Mouse (Mus musculus) adrenal gland, postnatal 4 days (tissue): Measurements from ENCODE around the gene Npas3. TPM values are rescaled to one million over a fixed set of nuclear protein-coding genes. Genes with fewer than 3 reads are reported as not detected.

Experiments used
- DNase-seq, 2 experiments: peaks; one replicate each; pipeline ENCODE4 v3.0.0; 2021 to 2022; ENCODE audit warnings: low spot score in 2 of 2, mixed read lengths in 2 of 2
- total RNA-seq, 2 experiments: library from RNA; stranded (reverse); gene quantifications; 2 replicates each; pipeline ENCODE4 v1.2.3; 2021

The Npas3 gene
- total RNA-seq, 2 experiments from 2014 or later = 3.4 to 5.0 TPM

GRCm38 (mm10) chr12:53294011-53294410, 45.5 kb downstream of the Npas3 start:
- DNase-seq = no peak

- DNase-seq = no peak
Observed at GRCm38 (mm10) chr12:53295747-53296146, 47.3 kb downstream of the Npas3 start.

DNA sequence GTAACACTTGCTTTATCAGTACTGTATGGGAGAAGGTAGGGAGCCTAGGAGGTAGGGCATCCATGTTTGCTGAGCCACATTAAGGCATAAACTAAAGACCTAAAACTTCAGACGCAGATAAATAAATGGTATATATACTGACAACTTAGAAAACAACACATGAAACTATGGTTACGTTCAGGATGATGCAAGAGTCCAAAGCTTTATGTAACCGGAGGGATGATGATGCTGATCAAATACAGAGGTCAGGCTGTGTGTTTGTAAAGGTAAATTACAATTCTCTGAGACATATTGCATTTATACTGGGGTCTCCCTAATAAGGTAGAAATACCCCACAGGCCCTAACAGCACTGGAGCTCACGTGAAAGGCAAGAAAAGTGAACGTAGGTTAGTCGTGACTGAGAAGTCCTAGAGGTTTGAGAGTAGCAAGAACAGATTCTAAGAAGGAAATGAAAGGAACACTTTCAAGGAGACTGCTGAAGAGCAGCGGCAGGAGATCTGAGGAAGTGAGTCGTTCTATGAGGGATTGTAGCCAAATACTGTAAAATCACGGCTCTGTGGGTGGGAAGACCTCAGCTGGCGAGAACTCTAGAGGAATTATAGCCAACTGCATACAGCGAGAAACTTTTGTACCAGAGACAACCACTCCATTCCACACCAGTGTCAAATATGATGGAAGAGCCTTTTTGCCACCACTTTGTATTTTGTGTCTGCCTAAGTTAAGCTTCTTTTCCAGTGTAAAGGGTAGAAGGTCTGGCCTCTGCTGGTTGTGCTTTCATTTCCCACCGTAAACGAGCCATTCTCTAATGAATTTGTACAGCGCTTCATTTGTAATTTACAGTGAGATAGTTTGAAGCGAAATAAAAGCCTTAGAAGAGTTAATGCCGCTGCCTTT, 49.7 kb downstream of the Npas3 start:
- DNase-seq = no peak

DNA sequence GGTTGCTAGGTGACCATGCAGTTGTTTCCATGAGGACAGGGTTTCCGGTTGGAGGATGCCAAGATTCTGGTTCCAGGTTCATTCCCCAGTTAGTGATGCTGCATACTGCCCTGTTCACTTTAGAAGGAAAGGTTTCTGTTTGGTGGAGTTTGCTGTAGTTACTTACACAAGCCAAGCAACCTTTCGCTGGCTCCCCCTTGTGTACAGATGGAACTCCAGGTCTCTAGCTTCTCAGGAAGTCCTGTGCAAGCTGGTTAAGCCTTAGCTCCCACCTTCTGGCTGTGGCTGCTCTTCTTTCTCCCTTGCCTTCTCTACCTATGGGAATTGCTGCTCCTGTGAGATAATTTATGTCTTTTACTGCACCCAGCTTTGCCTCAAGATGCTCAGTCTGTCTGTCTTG, 52.5 kb downstream of the Npas3 start:
- DNase-seq = no peak

- DNase-seq = no peak
Observed at GRCm38 (mm10) chr12:53302129-53302528, 53.7 kb downstream of the Npas3 start.

DNA sequence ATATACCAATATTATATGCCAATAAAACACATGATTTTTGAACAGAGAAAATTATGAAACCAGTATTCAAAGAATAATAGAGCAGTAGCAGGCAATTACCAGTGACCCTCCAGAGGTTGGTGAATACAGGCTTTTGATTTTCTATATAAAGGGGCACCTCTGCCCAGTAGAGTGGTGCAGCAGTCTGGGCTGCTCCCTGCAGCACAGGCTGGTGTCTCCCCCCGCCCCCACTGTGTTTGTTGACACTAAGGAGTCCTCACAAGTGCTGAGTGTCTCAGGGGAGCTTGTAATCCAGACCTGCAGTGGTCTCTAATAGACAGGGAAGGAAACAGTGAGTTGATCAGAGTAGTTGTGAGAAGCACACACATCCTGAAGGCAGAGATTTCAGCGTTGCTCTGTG, 68.2 kb downstream of the Npas3 start:
- DNase-seq = no peak

DNA sequence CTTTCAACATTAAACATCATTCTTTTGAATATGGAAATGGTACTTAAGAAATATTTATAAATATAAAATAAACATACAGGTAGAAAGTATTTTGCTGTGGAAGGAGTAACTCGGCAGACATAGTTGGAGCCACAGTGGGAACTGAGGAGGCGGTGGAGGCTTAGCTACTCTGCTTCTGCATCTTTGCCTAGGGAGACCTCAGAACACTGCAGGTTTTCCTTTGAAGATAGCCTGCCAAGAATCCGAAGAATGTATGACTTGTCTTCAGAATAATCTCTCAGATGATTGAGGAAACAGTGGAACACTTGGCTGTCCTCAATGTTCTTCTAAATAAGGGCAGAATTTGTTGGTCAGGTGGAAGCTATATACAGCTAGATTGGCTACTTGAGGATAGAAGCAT, 69.3 kb downstream of the Npas3 start:
- no peak for DNase-seq

DNA sequence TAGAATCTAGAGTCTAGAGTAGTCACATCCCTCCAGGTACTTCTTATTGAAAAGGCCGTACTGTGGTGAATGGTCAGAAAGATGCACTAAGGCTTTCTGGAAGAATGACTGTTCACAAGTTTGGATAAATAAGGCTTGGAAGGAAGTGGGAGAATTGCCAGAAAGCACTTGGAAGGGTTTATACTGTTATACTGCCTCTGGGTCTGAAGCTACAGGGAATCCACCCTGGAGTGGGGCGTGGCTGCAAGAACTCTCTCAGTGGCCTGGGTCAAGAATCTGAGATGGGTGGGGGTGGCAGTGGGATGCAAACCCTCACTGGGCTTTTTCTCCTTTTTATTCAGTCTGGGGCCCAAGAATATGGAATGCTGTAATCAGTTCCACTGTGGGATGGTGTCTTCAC, 72.0 kb downstream of the Npas3 start:
- no peak for DNase-seq

DNA sequence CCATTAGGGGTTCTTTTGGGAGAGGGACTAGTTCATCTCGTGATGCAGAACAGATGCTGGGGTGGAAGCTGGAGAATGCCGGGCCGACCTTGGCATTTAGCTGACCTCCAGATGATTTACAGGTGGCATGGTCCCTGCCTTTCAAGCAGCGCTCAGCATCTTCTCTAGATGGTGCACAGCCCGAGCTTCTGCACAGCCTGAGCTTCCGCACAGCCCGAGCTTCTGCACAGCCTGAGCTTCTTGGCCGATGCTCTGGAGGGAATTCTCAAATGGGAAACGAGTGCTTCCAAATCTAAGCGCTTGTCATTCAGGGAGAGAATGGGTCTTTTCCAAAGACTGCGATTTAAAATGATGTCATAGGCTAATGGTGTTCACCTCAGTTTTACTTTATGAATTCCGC, 72.5 kb downstream of the Npas3 start:
- DNase-seq = no peak

DNA sequence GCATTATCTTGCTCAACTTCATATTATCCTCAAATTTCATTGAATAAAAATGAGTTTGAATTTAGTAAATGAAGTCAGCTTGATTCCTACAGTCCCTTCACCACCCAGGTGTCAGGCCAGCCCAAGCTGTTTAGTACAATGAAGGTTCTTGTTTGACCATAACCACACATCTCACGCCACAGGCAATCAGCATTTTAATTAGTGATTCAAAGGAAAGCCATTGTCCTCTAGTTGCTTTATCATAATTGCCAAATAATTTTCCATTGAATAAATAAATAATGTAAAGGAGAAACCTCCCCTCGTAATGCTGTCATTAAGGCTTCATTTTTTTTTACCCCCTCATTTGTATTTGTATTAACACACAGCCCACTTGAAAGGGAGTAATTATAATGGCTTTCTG, 73.5 kb downstream of the Npas3 start:
- DNase-seq = no peak

DNA sequence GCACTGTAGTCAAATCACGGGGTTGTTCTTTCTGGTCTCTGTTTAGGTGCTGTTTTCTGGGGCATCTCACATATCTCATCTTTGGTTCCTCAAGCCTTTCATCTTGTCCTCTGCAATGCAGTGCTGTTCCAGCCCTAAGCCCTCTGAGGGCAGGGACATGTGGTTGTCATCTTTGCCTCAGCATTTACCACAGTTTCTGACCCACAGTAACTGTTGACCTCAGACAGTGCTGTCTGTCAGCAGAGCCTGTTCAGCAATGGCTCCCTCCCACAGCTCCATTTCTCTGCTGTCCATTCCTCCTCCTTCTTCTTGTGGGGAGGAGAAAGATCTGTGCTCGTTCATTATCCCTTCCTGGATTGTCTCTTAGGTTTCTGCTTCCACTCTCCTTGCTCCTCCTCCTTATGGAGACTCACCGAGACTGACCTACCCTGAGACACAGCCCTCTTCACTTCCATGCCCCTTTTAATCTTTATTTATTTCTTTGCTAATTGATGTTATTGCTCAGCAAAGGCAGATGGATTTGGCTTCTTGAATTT, 79.2 kb downstream of the Npas3 start:
- no peak for DNase-seq

GRCm38 (mm10) chr12:53328257-53328736, 79.8 kb downstream of the Npas3 start:
- DNase-seq = peak in 1 of 2 experiments; percentile 7

DNA sequence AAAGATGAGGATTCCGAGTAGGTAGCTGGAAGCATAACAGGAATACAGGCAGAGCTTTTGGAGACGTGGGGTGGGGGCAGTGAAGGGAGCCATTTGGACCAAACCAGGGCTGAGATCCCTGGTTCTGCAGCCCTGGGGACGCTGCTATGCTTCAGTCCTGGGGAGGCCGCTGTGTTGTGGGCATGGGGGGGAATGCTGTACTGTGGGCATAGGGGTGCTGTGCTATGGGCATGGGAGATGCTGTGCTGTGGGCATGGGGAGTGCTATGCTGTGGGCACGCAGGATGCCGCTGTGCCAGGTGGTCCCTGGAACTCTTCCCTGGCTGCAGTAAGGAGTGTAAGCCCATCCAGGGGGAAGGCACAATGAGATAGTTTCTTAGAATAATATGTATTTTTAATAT, 81.7 kb downstream of the Npas3 start:
- no peak for DNase-seq

DNA sequence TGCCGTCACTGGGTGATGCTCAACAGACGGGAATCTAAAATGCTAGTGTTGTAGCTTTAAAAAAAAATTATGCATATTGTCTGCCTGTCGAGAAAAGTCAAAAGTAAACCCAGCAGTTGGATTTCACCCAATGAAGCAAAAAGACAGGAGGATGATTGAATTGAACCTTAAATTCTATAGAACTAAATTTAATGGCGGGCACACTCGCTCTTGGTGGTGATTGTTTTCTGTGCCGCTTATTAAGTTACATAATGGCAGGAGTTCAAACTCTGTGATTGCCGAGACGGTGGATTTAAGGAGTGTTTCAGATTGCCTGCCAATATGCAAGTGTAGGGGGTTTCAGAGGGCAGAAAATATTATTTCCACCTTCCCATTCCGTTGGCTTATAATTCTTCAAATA, 82.9 kb downstream of the Npas3 start:
- no peak for DNase-seq

- no peak for DNase-seq
Observed at GRCm38 (mm10) chr12:53331800-53332199, 83.3 kb downstream of the Npas3 start.

GRCm38 (mm10) chr12:53333251-53333650, 84.8 kb downstream of the Npas3 start:
- no peak for DNase-seq

DNA sequence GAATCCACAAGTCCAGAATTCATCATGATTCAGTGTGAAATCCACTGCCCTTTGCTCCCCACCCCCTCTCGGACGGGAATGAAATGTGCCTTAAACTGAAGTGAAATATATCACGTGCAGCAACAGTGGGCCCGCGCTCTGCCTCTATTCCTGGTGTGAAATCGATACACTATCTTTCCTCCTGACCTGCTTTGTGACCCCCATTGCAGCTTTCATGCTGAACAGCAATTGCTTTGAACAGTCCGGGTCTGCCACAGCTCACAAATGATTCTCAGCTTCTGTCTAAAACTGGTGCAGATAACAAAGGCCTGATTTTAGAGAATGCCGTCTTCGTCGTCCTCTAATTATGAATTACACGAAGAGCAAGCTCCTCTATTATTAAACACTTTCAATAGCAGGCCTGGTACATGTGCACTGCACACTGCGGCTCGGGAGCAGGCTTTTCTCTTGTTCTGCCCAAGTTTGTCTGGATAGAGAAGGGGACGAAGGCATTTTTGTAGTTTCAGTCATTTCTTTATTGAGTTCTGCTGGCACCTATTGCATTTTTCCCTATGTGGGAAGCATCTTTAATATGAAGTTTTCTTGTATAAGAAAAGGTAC, 90.0 kb downstream of the Npas3 start:
- DNase-seq = no peak

GRCm38 (mm10) chr12:53342741-53343140, 94.3 kb downstream of the Npas3 start:
- DNase-seq = no peak

GRCm38 (mm10) chr12:53351860-53352259, 103.4 kb downstream of the Npas3 start:
- no peak for DNase-seq

DNA sequence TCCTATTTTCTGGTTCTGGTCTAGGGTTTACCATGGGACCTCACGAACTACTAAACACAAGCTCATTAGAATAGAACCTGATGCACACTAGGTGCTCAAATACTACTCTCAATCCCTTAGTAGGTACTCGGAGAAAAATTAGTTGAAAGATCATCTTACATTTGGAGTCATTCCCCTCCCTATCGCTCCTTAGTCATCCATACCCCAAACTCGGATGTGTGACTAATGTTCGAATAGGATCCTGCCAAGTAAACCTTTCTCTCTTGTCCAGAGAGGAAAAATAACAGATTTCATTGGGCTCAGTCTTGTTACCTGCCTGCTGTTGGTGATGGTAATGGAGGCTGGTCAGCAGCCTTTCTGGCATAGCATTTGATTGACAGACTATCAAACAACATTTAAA, 117.3 kb downstream of the Npas3 start:
- no peak for DNase-seq

DNA sequence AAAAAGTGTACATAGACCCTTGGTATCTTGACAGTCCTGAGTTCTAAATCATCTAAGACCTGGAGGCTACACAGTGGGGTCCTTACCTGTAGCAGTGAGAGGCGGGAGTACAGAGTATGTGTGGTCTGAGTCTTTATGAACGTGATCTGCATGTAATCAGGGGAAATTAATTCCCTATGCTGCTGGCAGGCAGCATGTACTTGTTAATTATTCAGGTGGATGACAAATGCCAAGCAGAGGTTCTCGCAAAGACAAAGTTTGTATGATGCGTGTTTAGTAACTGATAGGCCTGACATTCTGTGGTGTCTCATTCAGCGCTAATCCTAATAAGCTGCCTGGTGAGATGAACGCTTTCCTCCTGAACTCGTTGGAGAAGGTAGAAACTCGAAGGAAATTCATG, 136.4 kb downstream of the Npas3 start:
- no peak for DNase-seq

- DNase-seq = no peak
Observed at GRCm38 (mm10) chr12:53405856-53406255, 157.4 kb downstream of the Npas3 start.
